Mouse (Mus musculus): Measurements from ENCODE around the gene Gm9944.

Gm9944 gene

GRCm38 (mm10) chr4:144453217-144453616, at the start of gene Gm9944:
TSS of gene Gm9944 (minus strand) at chr4:144453317.
- DNase-seq (ENCODE audit: low spot score) = no peak

GRCm38 (mm10) chr4:144493331-144493730, 40.2 kb upstream of the Gm9944 start:
- DNase-seq (ENCODE audit: low spot score) = no peak

- no peak for DNase-seq (ENCODE audit: low spot score)
These were observed 15.0 kb upstream of the Gm9944 start for GRCm38 (mm10) chr4:144468091-144468490.

- DNase-seq (ENCODE audit: low spot score) = no peak
These were observed 12.1 kb upstream of the Gm9944 start for GRCm38 (mm10) chr4:144465206-144465605.

GRCm38 (mm10) chr4:144463656-144464055, 10.5 kb upstream of the Gm9944 start, which contains the start of gene Aadacl3:
TSS of gene Aadacl3 (minus strand) at chr4:144463756.
- DNase-seq (ENCODE audit: low spot score) = no peak

GRCm38 (mm10) chr4:144448546-144448945, 4.6 kb downstream of the Gm9944 start:
- no peak for DNase-seq (ENCODE audit: low spot score)

GRCm38 (mm10) chr4:144441582-144441981, 11.5 kb downstream of the Gm9944 start:
- no peak for DNase-seq (ENCODE audit: low spot score)

GRCm38 (mm10) chr4:144441095-144441494, 12.0 kb downstream of the Gm9944 start:
- DNase-seq (ENCODE audit: low spot score) = no peak

GRCm38 (mm10) chr4:144438672-144439071, 14.4 kb downstream of the Gm9944 start, which contains the start of gene 1700012P22Rik:
TSS of gene 1700012P22Rik (minus strand) at chr4:144438772.
- no peak for DNase-seq (ENCODE audit: low spot score)

- no peak for DNase-seq (ENCODE audit: low spot score)
These were observed 19.9 kb downstream of the Gm9944 start for GRCm38 (mm10) chr4:144433216-144433615.

- peak; percentile 5 for DNase-seq (ENCODE audit: low spot score)
These were observed 22.4 kb downstream of the Gm9944 start for GRCm38 (mm10) chr4:144430723-144431122.

- peak; percentile 57 for DNase-seq (ENCODE audit: low spot score)
These were observed 24.2 kb downstream of the Gm9944 start for GRCm38 (mm10) chr4:144428868-144429267.

- no peak for DNase-seq (ENCODE audit: low spot score)
These were observed 28.5 kb downstream of the Gm9944 start for GRCm38 (mm10) chr4:144424590-144424989.

- no peak for DNase-seq (ENCODE audit: low spot score)
These were observed 32.5 kb downstream of the Gm9944 start for GRCm38 (mm10) chr4:144420644-144421043.

- no peak for DNase-seq (ENCODE audit: low spot score)
These were observed 44.8 kb downstream of the Gm9944 start, which contains the start of gene Pramef12 for GRCm38 (mm10) chr4:144408290-144408689. TSS of gene Pramef12 (minus strand) at chr4:144408464.

GRCm38 (mm10) chr4:144406261-144406660, 46.9 kb downstream of the Gm9944 start:
- no peak for DNase-seq (ENCODE audit: low spot score)

- peak; percentile 69 for DNase-seq (ENCODE audit: low spot score)
These were observed 48.5 kb downstream of the Gm9944 start for GRCm38 (mm10) chr4:144404456-144405086.
